ENCODE assay signal across 8 mouse cellular contexts in genomic region chr15:79688268-79688956, GRCm38 (mm10). TPM values are rescaled to one million over a fixed set of nuclear protein-coding genes. Genes with fewer than 3 reads are reported as not detected.
DNase-seq lines count a peak whose midpoint lies in the region; ATAC-seq and TF ChIP-seq lines count a peak whose summit lies in the region.

No protein-coding gene starts in this region.

- no peak for TF ChIP-seq CTCF in left cerebral cortex, adult 2 months (IDR thresholded peaks at IDR 0.05)

- peak overlapping the region; percentile 79 for H3K4me2 ChIP-seq in embryonic facial prominence, embryonic 11.5 days (ENCODE audit: low read depth, low read length)
- peak overlapping the region; percentile 73 for H3K4me2 ChIP-seq in intestine, embryonic 14.5 days (ENCODE audit: low read length)
- H3K4me2 ChIP-seq in myocyte (ENCODE audit: low read depth), result peak overlapping the region; percentile 91

- H3ac ChIP-seq in myocyte (ENCODE audit: control insufficient read depth, insufficient read length), result peak overlapping the region; percentile 84

- no peak for TF ChIP-seq POLR2A in myocyte (IDR thresholded peaks at IDR 0.05; ENCODE audit: insufficient read length, low read depth)

- peak overlapping the region; percentile 92 for H3K9ac ChIP-seq in embryonic facial prominence, embryonic 11.5 days (replicated peaks; ENCODE audit: low read length)
- H3K9ac ChIP-seq in intestine, embryonic 14.5 days (ENCODE audit: low read length), result peak overlapping the region; percentile 78

- no peaks in the 10 kb centered on the region for H3K9me3 ChIP-seq in embryonic facial prominence, embryonic 11.5 days (replicated peaks; ENCODE audit: control insufficient read depth, low read length)
- H3K9me3 ChIP-seq in intestine, embryonic 14.5 days (ENCODE audit: control insufficient read depth, low read length), result no peaks in the 10 kb centered on the region

- WGBS in embryonic facial prominence, embryonic 11.5 days, result 3% methylated on average over 8 of the region's 8 CpGs
- 5% methylated on average over 8 of the region's 8 CpGs for WGBS in intestine, embryonic 14.5 days

- DNase-seq in left cerebral cortex, adult 2 months (ENCODE audit: extremely low spot score in 1 of 2, low spot score in 2 of 2), result no peak
- no peak for DNase-seq in left cerebral cortex, postnatal 36 days (ENCODE audit: low spot score in 2 of 2)
- DNase-seq in embryonic facial prominence, embryonic 11.5 days (ENCODE audit: low spot score), result no peak
- DNase-seq in intestine, embryonic 14.5 days (ENCODE audit: low spot score), result no peak
- DNase-seq in left cerebral cortex, postnatal 14 days (ENCODE audit: low spot score in 2 of 2), result no peak
- no peak for DNase-seq in thymus, postnatal 0 days (ENCODE audit: low spot score)
- no peak for DNase-seq in natural killer cell, adult 2 months (ENCODE audit: low spot score in 2 of 2)

- H3K4me1 ChIP-seq in embryonic facial prominence, embryonic 11.5 days (ENCODE audit: control insufficient read depth, insufficient read depth, low read length), result peaks cover 8% of the 10 kb centered on the region
- peaks cover 48% of the 10 kb centered on the region for H3K4me1 ChIP-seq in intestine, embryonic 14.5 days (replicated peaks; ENCODE audit: control insufficient read depth, insufficient read depth, low read length)

- H3K79me2 ChIP-seq in myocyte (ENCODE audit: control insufficient read depth, insufficient read depth), result peaks cover 62% of the 10 kb centered on the region

- H3K4me3 ChIP-seq in left cerebral cortex, adult 2 months, result peak overlapping the region; percentile 88
- peak overlapping the region; percentile 94 for H3K4me3 ChIP-seq in embryonic facial prominence, embryonic 11.5 days (ENCODE audit: low read depth, low read length)
- H3K4me3 ChIP-seq in intestine, embryonic 14.5 days (ENCODE audit: low read depth, low read length), result peak overlapping the region; percentile 72
- H3K4me3 ChIP-seq in myocyte, result peak overlapping the region; percentile 61

- no peaks in the 10 kb centered on the region; the same call in 1 of the 2 replicates for H3K36me3 ChIP-seq in embryonic facial prominence, embryonic 11.5 days (replicated peaks; ENCODE audit: control insufficient read depth, insufficient read depth, low read depth, low read length)
- no peaks in the 10 kb centered on the region for H3K36me3 ChIP-seq in intestine, embryonic 14.5 days (ENCODE audit: control insufficient read depth, insufficient read depth, low read length)
- no peaks in the 10 kb centered on the region for H3K36me3 ChIP-seq in myocyte (ENCODE audit: control insufficient read depth, insufficient read depth)

- no peaks in the 10 kb centered on the region for H3K27me3 ChIP-seq in embryonic facial prominence, embryonic 11.5 days (ENCODE audit: control insufficient read depth, insufficient read depth, low read length)
- H3K27me3 ChIP-seq in intestine, embryonic 14.5 days (replicated peaks; ENCODE audit: control insufficient read depth, insufficient read depth, low read length), result no peaks in the 10 kb centered on the region
- H3K27me3 ChIP-seq in myocyte (ENCODE audit: control insufficient read depth, insufficient read depth, insufficient read length), result no peaks in the 10 kb centered on the region

- intact Hi-C loops in left cerebral cortex, adult 2 months (cut with DNase I), result loop anchor here (5.0 kb wide), 1 partner anchor 324 kb away; the partner anchor contains the start of gene Pdgfb
- intact Hi-C loops in left cerebral cortex, postnatal 36 days (cut with DNase I), result no loop called here
- intact Hi-C loops in left cerebral cortex, postnatal 14 days (cut with DNase I), result no loop called here

- H3K27ac ChIP-seq in left cerebral cortex, adult 2 months, result peak overlapping the region; percentile 92
- H3K27ac ChIP-seq in embryonic facial prominence, embryonic 11.5 days (replicated peaks; ENCODE audit: low read depth, low read length), result peak overlapping the region; percentile 95
- H3K27ac ChIP-seq in intestine, embryonic 14.5 days (ENCODE audit: low read depth), result peak overlapping the region; percentile 91

- ATAC-seq in embryonic facial prominence, embryonic 11.5 days (replicated peaks; ENCODE audit: insufficient number of reproducible peaks, low FRiP score, low TSS enrichment, low read depth), result no peak
- no peak for ATAC-seq in intestine, embryonic 14.5 days (replicated peaks; ENCODE audit: low FRiP score, low TSS enrichment, low read depth)

TF ChIP-seq in myocyte, 11 proteins besides CTCF, POLR2A, EP300 and RAD21:
- TF ChIP-seq CEBPB (IDR thresholded peaks at IDR 0.05; ENCODE audit: insufficient read depth, poor library complexity, severe bottlenecking), result peak; percentile 82
- TF ChIP-seq USF1 (IDR thresholded peaks at IDR 0.05; ENCODE audit: low read depth), result no peak
TF ChIP-seq in myocyte: peak in this region for 1.

RNA-seq across cellular contexts. Expression of gene Josd1, which starts 0.7 kb away (rescaled TPM):
- total RNA-seq in left cerebral cortex, adult 2 months (2021), result 10 to 100 TPM; 64.3 to 68.0 TPM
- total RNA-seq in left cerebral cortex, postnatal 36 days (2021), result 10 to 100 TPM; 64.0 to 69.3 TPM
- polyA plus RNA-seq in embryonic facial prominence, embryonic 11.5 days (2014; fragmentation: Nextera tagmentation; extraction: Ambion mirVana), result 16.4 and 17.4 TPM in 2 replicates
- polyA plus RNA-seq in intestine, embryonic 14.5 days (2014; fragmentation: Nextera tagmentation; extraction: Ambion mirVana), result 13.8 and 16.1 TPM in 2 replicates
- 40.6 TPM for polyA plus RNA-seq in myocyte (2012; fragmentation: generic; extraction: Trizol)
- total RNA-seq in left cerebral cortex, postnatal 14 days (2021), result 10 to 100 TPM; 56.1 to 66.2 TPM
- polyA plus RNA-seq in thymus, postnatal 0 days (2015; fragmentation: Nextera tagmentation; extraction: Ambion mirVana), result 15.5 and 16.3 TPM in 2 replicates

RNA-seq across cellular contexts. Expression of gene Gtpbp1, which starts 2.2 kb away (rescaled TPM):
- 10 to 100 TPM; 54.2 to 58.0 TPM for total RNA-seq in left cerebral cortex, adult 2 months (2021)
- 10 to 100 TPM; 45.1 to 47.1 TPM for total RNA-seq in left cerebral cortex, postnatal 36 days (2021)
- 29.2 and 31.6 TPM in 2 replicates for polyA plus RNA-seq in embryonic facial prominence, embryonic 11.5 days (2014; fragmentation: Nextera tagmentation; extraction: Ambion mirVana)
- polyA plus RNA-seq in intestine, embryonic 14.5 days (2014; fragmentation: Nextera tagmentation; extraction: Ambion mirVana), result 33.1 and 35.1 TPM in 2 replicates
- 52.7 TPM for polyA plus RNA-seq in myocyte (2012; fragmentation: generic; extraction: Trizol)
- 10 to 100 TPM; 44.1 to 44.7 TPM for total RNA-seq in left cerebral cortex, postnatal 14 days (2021)
- 38.7 and 41.3 TPM in 2 replicates for polyA plus RNA-seq in thymus, postnatal 0 days (2015; fragmentation: Nextera tagmentation; extraction: Ambion mirVana)

RNA-seq across cellular contexts. Expression of gene Tomm22, which starts 17.8 kb away (rescaled TPM):
- total RNA-seq in left cerebral cortex, adult 2 months (2021), result 10 to 100 TPM; 81.8 to 96.6 TPM
- 10 to 100 TPM; 90.7 to 100.0 TPM for total RNA-seq in left cerebral cortex, postnatal 36 days (2021)
- polyA plus RNA-seq in embryonic facial prominence, embryonic 11.5 days (2014; fragmentation: Nextera tagmentation; extraction: Ambion mirVana), result 308 and 320 TPM in 2 replicates
- polyA plus RNA-seq in intestine, embryonic 14.5 days (2014; fragmentation: Nextera tagmentation; extraction: Ambion mirVana), result 244 and 272 TPM in 2 replicates
- 110 TPM for polyA plus RNA-seq in myocyte (2012; fragmentation: generic; extraction: Trizol)
- 10 to 100 TPM; 97.8 to 99.7 TPM for total RNA-seq in left cerebral cortex, postnatal 14 days (2021)
- polyA plus RNA-seq in thymus, postnatal 0 days (2015; fragmentation: Nextera tagmentation; extraction: Ambion mirVana), result 280 and 287 TPM in 2 replicates

RNA-seq across cellular contexts. Expression of gene Cby1, which starts 29.4 kb away (rescaled TPM):
- 10 to 100 TPM; 42.6 to 49.4 TPM for total RNA-seq in left cerebral cortex, adult 2 months (2021)
- total RNA-seq in left cerebral cortex, postnatal 36 days (2021), result 10 to 100 TPM; 43.5 to 56.1 TPM
- polyA plus RNA-seq in embryonic facial prominence, embryonic 11.5 days (2014; fragmentation: Nextera tagmentation; extraction: Ambion mirVana), result 64.3 and 66.2 TPM in 2 replicates
- polyA plus RNA-seq in intestine, embryonic 14.5 days (2014; fragmentation: Nextera tagmentation; extraction: Ambion mirVana), result 36.0 and 39.3 TPM in 2 replicates
- 41.6 TPM for polyA plus RNA-seq in myocyte (2012; fragmentation: generic; extraction: Trizol)
- total RNA-seq in left cerebral cortex, postnatal 14 days (2021), result 10 to 100 TPM; 65.3 to 69.2 TPM
- 57.0 and 57.5 TPM in 2 replicates for polyA plus RNA-seq in thymus, postnatal 0 days (2015; fragmentation: Nextera tagmentation; extraction: Ambion mirVana)

RNA-seq across cellular contexts. Expression of gene Fam227a, which starts 29.7 kb away (rescaled TPM):
- total RNA-seq in left cerebral cortex, adult 2 months (2021), result 10 to 100 TPM; 12.9 to 13.6 TPM
- total RNA-seq in left cerebral cortex, postnatal 36 days (2021), result 10 to 100 TPM in 1 of 2 experiments, 1 to 10 TPM in 1; 8.0 to 13.2 TPM
- polyA plus RNA-seq in embryonic facial prominence, embryonic 11.5 days (2014; fragmentation: Nextera tagmentation; extraction: Ambion mirVana), result 1.8 and 3.3 TPM in 2 replicates
- polyA plus RNA-seq in intestine, embryonic 14.5 days (2014; fragmentation: Nextera tagmentation; extraction: Ambion mirVana), result 1.3 and 1.9 TPM in 2 replicates
- polyA plus RNA-seq in myocyte (2012; fragmentation: generic; extraction: Trizol), result 0.74 TPM
- 10 to 100 TPM in 1 of 2 experiments, 1 to 10 TPM in 1; 7.0 to 12.4 TPM for total RNA-seq in left cerebral cortex, postnatal 14 days (2021)
- 0.39 and 0.48 TPM in 2 replicates for polyA plus RNA-seq in thymus, postnatal 0 days (2015; fragmentation: Nextera tagmentation; extraction: Ambion mirVana)
